Mouse (Mus musculus) embryonic fibroblast, embryonic 13.5 days (primary cell): ENCODE measurements at regions not wholly inside any gene's neighbourhood (a gene's known extent, or its start where the extent isn't known, plus 50 kb on each side); places are given as distances from the start of the nearest gene placed in this dataset.

ENCODE experiments used
- CTCF ChIP-seq: IDR thresholded peaks from 2 replicates; pipeline ENCODE4 v1.5.1; 2011; ENCODE audit warnings: mild to moderate bottlenecking, control low read depth, low read length, moderate library complexity, borderline replicate concordance; ENCODE audit not compliant: insufficient read depth
- POLR2A ChIP-seq: IDR thresholded peaks from 2 replicates; pipeline ENCODE4 v1.6.1; 2011; ENCODE audit warnings: low read depth, mild to moderate bottlenecking, control low read depth, low read length, moderate library complexity

- no peak for TF ChIP-seq POLR2A
- TF ChIP-seq CTCF = no peak
Observed at GRCm38 (mm10) chr8:10919620-10920019, 88.6 kb downstream of the Irs2 start.
